Mouse (Mus musculus) adrenal gland, postnatal 14 days (tissue): ENCODE data around the gene Rorb. TPM values are rescaled to one million over a fixed set of nuclear protein-coding genes. Genes with fewer than 3 reads are reported as not detected.

ENCODE experiments used
- DNase-seq: peaks from one replicate; pipeline ENCODE4 v3.0.0; 2021; ENCODE audit warnings: mixed read lengths
- total RNA-seq: library from RNA; stranded (reverse); gene quantifications from 2 replicates; pipeline ENCODE4 v1.2.3, GENCODE M21; 2021

Gene Rorb
- total RNA-seq, 1 experiment from 2014 or later: 0.37 TPM

- DNase-seq: no peak
These were observed 223.2 kb downstream of the Rorb start for GRCm38 (mm10) chr19:18887646-18888407.

GRCm38 (mm10) chr19:18881162-18881561 is 229.8 kb downstream of the Rorb start:
- no peak for DNase-seq
